Mouse (Mus musculus) layer of hippocampus, adult 8-10 months (tissue): ENCODE measurements around the gene Palm2. TPM values are rescaled to one million over a fixed set of nuclear protein-coding genes. Genes with fewer than 3 reads are reported as not detected.

Experiments
- DNase-seq, 2 experiments: peaks; one replicate each; pipeline ENCODE4 v3.0.0; 2022; ENCODE audit warnings: low spot score in 2 of 2
- total RNA-seq, 4 experiments: library from RNA; stranded (reverse); gene quantifications; 2 replicates each; pipeline ENCODE4 v1.2.4; 2022

Gene Palm2
- total RNA-seq, 4 experiments from 2014 or later: 34.5 to 52.4 (median 45.2) TPM

DNA sequence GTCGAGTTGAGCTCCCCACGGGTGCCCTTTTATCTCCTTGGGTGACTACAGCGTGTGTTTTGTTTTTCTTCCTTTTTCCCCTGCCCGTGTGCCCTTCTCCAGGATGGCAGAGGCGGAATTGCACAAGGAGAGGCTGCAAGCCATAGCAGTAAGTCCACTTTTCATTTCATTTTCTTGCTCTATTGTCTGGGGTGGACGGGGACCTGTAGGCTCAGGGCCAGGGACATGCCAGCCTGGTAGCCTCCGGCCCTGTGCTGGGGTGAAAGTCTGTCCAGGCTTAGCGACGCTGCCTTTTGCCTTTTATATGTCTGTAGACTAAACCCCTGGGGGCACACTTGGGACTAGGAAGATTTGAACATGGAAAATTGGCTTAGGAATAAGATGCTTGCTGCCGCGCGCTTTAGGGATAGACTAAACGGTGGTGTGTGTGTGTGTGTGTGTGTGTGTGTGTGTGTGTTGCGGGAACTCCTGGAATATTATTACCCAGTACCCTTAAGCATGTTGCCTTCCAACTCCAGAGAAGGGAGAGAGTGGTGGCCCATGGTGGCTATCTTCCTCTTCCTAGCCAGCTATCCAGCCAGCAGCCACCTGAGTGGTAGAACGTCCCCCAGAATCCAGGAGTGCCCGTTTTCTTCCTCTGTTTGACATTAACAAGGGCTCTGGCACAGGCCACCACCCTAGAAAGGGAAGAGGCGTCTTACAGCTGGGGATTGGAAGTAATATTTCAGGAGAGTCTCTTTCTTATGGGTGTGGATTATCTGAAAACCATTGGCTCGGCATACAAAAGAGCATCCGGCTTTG is 134.4 kb downstream of the Palm2 start:
- DNase-seq: no peak

DNA sequence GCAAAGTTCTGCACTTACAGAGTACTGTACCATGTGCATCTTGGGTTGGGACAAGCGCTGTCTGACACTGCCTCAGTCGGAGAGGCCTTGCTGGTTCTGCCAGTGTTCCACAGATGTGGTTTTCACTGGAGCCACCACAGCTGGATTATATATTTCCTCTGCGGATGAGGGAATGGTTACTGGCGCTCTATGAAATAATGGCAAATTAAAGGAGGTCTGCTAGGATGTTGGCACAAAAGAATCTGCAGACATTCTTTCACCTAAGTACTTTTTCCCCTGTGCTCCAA is 135.0 kb downstream of the Palm2 start:
- DNase-seq: no peak

DNA sequence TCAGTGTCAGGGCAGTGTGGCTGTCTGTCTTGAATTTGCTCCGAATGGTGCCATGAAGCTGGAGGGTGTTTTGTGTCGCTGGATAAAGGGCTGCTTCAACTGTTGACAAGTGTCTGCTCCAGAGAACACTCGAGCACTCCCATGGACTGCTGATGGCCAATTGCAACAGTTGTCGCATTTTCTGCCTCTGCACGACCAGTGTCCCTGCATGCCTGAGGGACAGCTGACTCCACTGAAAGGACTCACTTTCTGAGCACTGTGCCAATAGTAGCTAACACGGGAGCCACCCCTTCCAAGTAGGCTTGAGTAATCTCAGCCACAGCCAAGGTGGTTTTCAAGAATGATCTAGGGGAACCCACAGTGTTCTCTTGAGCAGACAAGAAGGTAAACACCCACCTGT is 135.7 kb downstream of the Palm2 start:
- no peak for DNase-seq

DNA sequence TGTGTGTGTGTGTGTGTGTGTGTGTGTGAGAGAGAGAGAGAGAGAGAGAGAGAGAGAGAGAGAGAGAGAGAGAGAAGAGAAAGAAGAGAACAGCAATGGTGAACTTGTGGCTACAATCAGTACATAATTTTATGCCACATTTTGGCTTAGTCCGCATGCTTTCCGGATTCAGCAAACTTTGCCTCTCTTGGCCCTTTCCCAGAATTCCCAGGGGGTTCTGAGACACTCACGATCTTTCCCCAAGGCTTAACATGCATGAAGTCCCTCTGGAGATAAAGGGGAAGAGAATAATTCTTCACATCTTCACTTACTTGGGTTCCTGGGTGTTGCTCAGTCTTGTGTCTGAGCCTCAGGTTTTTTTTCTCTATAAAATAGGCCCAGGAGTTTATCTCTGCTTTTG is 136.2 kb downstream of the Palm2 start:
- no peak for DNase-seq

DNA sequence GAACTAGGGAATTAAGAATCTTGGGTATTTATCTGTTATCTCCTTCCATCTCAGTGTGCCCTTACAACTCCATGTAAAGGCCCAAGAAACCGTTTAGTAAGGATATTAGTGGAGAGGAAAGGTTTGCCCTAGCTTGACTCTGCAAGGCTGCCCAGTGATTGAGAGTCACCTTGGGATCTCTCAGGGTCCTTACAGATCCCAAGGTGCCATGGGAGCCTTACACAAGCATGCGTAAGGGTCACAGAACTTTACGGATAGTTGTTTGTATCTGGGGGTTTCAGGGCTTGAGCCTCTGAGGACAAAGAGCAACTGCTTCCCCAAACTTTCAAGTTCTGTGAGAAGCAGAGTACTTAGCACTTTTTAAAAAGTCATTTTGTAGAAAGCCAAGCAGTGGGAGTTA is 140.1 kb downstream of the Palm2 start:
- DNase-seq: no peak

DNA sequence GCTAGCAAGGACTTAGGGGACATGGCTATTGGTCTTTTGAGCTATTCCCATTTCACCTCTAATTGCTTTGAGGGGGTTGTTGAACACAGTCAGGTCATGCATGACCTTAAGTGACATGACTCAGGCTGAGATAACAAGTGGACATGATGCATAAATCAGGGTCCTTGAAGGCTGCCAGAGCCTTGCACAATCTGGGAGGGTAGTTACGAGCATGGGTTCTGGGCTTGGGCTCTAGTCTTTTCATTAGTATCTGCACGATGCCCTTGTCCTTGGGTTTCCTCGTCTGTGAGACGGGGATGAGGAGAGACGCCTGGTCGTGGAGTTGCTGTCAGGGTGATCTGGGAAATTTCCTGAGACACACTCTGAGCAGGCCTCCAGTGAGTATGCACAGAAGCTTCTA is 140.6 kb downstream of the Palm2 start:
- DNase-seq: no peak

DNA sequence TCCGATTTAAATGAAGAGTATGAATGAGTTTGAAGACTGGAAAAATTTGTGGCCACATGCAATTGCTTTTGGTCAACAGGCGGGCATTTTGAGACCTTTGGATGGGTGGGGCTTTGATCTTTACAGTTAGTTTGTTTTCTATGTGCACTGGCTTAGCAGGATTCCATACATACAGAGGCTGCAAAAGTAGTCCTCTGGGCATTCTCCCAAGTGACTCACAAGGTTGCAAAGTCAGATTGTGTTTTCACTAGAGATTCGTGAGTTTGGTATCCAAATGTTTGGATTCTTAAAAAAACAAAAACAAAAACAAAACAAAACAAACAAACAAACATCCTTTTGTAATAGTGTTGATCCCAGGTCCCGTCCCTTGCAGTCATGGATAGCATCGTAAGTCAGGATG is 141.6 kb downstream of the Palm2 start:
- no peak for DNase-seq

DNA sequence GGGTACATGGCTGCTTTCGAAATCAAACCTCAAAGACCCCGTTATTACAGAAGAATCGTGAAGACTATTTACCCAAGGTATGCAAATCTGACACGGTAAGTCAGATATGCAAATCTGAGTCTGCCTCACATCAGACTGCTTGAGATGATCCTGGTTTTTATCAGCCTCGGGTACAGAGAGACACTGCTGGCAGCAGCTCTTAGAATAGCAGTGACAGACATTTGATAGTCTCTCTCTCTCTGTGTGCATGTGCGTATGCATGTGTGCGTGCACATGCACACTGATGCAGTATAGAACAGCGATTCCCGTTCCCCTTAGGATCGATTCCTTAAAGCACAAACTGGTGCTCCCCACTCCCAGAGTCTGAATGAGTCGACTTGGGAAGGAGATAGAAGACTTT is 142.0 kb downstream of the Palm2 start:
- DNase-seq: no peak

DNA sequence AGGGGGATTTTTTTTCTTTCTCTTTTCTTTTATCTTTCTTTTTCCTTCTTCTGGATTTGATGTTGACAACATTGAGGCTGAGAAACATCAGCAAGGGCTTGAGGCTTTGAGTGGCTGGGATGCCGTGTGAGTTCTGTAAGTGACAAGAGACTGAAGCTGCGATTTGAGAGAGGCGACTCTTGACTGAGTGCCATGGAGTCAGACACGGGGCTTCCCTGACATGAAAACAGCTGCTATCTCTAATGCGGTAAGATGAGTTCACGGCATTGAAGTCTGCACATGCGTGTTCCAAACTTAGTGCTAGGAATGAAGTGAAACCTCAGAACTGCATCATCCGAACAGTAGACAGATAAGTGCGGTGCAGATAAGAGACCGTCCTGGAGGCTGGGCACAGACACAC is 145.6 kb downstream of the Palm2 start:
- DNase-seq: no peak

DNA sequence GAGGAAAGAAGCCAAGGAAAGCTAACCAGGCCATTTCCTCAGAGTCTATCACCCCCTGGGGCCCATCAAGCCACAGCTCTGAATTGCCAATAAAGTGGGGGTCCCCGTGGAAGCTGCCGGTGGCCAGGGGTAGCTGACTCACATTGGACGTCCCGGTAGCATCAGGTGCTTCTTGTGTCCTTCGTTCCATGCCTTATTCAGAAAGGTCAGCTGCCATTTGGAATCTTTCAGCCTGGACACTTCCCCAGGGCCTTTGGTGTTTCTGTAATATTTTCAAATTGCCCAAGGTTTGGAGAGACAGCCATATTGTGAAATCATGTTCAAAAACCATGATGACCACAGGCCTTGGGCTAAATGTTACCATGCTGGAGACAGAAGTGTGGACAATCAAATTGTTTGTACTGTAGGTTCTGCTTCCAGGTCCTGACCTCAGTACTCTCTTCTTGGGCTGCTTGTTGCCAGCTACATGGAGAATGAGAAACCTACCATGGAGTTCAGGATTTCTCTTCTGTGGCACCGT is 151.3 kb downstream of the Palm2 start:
- DNase-seq: no peak

DNA sequence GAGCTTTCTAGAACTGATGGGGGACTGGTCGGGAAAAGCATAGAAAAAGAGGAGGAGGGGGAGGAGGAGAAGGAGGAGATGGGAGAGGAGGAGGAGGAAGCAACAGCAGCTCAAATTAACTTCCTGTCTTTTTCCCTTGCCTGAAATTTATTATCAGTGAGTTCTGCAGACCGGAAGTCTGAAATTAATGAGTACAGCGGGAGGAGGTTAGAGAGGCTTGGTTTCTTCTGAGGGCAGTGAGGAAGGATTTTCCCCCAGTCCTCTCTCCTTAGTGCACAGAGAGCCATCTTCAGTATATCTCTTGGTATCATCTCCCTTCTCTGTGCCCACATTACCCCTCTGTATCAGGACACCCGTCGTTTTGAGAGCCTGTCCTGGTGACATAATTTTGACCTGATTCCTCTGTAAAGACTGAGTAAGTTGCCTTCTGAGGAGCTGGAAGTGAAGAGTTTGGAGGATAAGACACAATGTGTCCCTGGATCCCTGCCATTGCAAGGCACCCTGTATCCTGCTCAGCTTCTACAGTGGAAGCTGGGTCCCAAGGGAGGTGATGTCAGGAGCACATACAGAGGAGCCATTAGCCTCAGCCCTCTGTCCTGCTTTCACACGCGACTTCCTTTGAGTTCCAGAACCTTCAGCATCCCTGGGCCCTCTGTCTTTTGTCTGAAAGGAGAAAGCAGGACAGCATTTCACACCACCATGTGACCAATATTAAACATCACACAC is 153.0 kb downstream of the Palm2 start:
- DNase-seq: no peak

DNA sequence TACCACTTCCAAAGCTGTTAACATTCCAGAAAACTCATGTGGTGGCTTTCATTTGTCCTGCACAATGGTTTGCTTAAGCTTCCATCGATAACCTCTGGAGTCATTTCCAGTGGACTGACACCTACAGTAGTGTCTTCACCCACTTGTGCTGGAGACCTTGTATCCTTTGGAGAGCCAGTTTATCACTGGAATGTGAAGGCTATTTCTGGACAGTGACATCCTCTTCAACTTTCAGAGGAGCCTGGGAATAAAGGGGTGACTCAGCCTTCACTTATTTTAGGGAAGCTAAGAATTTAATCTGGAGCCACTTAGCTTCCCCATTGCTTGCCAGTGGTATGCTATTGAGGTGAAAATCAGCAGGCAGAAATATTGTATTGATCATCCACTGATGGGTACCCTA is 154.3 kb downstream of the Palm2 start:
- DNase-seq: no peak

DNA sequence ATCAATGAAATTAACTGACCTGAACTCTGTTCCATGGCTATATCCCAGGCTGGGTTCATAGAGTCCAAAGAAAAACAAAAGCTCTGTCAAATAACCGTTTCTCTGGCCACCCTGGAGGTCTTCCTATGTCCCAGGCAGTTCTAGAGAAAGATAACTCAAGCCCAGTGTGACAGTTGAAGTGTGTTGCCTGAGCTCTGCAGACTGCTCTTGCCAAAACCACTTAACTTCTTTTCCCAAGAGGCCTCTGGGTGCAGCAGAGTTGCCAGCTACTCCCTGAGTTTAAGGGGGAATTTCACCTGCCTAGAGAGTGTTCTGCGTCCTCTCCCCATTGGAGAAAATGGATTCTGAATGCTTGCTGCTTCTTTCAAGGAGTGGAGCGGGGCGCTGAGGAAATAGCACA is 158.7 kb downstream of the Palm2 start:
- no peak for DNase-seq

DNA sequence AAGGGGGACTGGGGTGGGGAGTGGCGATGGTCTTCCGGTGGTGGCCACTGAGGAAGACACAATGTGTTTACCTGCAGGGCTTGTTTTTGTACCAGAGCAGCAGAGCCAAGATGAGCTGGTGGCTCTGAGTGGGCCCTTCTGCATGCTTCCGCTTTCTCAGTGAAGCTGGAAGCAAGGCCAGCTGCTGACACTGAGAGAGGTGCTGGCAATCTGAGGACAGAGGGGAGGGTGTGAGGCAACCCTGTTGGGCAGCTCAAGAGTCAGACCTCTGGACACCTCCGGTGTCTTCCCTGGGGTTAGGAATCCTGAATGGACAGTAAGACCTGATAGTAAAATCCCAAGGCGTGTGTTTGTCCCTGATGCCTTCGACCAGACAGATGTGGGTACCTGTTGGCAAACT is 165.9 kb downstream of the Palm2 start:
- DNase-seq: no peak

DNA sequence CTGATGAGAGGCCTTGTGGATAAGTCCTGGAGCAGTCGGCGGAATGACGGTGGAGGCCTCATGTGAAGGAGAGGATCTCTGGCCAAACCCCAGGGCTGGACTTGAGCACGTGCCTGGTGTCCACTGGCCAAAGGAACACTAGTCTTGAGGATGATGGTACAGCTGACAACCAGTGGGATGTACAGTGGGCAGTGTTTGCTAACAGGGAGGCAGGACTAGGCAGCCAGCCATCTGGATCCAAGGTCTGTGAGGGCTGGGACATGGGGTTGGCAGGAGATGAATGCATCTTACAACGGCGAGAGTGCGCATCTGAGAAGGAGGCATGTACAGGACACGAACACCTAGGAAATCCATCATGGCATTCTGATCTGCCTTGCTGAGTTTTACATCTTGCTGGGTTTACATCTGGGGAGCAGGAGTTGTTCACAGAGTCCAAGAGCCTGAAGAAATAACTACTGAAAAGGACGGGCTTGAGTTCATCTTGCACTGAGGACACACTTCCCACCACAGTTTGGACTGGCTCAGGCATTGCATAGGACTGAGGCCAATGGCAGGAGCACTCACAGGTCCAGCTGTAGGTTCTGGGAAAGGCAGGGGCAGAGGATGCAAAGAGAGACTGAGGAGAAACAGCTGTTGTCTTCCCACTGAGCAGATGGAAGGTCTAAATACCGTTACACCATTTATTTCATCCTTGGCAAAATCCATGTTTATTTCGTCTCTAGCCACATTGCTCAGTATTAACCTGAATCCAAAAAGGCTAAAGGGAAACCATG is 166.8 kb downstream of the Palm2 start:
- DNase-seq: no peak

DNA sequence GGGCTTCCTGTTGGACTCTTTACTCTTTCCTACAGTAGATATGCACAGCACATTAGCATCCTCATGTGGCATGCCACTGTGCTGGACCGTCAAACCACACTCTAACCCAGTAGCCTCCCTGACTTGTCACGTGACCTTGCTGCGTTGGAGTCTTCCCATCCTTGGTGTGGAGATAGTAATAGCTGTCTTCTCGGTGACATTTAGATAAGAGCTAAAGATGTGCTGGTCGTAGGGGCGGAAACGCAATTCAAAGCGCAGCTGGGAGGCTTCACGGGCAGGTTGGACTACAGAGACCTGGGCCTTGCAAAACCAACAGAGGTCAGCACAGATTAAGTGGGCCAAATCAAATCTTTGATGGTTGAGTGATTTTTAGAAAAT is 167.4 kb downstream of the Palm2 start:
- no peak for DNase-seq

DNA sequence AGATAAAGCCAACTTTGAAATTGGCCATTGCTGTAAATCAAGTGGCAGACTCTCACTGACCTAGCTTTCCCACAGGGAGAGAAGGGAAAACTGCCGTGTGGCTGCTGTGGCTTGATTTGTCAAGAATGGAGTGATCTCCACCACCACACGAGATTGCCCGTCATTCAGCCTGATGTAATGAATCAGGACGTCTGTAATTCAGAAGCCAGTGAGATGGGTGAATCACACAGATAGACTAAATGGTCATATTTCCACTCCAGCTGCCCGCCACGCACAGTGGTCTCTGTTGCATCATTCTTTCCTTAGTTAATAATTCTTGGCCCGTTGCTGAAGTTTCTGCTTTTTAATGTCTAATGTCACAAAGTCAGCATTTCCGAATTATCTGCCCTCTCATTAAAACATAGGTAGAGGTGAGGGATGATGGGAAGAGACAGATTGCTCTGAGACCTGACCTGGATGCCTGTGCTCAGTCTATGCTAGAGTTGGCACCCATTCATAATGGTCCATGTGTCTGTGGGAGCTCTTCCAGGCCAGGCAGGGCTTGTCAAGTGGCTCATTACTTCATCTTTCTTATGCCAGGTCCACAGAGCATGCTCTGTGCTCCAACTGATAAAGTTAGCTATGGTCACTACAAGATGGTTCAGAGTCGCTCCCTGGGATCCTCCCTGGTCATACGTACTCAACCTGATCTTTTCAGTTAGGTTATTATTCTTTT is 168.0 kb downstream of the Palm2 start:
- DNase-seq: no peak

DNA sequence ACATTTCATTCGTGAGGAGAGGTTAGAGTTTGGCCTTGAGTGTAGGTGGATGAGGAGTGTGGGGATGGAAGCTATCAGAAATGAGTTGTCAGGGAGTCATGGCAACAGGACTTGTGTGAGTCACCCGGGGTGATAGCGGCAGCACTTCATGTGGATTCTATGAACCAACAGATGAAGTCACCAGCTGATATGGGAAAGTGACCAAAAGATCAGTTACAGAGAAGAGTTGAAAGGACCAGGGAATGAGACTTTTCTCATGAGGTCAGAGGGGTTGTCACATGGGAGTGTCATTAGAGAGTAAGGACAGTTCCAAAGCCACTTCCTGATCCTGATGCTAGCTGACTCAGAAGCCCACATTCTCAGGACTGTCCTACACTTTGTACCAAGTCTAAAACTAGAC is 172.2 kb downstream of the Palm2 start:
- DNase-seq: peak in 1 of 2 experiments; percentile 32

DNA sequence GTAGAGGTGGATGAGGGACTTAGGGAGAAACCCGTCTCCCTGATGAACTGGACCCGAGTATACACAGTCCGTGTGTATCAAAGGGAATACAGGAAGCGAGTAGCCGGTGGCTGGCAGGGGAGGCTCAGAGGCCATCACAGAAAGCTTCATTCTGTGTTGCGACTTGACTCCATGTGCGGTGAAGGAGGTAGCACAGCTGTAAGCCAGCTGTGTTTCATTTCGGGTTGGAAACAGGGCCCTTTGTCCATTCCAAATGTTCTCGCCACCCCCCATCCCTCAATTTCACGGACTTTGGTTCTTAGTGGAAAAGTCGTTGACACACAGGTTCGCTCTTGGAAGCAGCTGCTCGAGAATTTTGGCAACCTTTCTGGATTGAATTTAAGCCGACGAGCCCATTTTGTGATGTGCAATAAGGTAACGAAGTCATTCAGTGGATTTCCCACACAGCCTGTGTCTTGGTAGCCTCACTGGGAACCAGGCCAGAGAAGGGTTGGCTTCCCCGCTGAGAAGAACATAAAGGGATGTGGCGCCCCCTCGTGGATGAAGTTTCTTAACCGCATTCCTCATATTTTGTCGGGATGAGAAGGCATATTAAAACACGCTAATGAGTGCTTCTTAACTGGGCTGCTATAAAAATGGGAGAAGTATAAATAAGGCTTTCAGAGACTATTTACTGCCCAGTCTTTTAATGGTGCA is 173.3 kb downstream of the Palm2 start:
- DNase-seq: peak; percentile 77 to 93

DNA sequence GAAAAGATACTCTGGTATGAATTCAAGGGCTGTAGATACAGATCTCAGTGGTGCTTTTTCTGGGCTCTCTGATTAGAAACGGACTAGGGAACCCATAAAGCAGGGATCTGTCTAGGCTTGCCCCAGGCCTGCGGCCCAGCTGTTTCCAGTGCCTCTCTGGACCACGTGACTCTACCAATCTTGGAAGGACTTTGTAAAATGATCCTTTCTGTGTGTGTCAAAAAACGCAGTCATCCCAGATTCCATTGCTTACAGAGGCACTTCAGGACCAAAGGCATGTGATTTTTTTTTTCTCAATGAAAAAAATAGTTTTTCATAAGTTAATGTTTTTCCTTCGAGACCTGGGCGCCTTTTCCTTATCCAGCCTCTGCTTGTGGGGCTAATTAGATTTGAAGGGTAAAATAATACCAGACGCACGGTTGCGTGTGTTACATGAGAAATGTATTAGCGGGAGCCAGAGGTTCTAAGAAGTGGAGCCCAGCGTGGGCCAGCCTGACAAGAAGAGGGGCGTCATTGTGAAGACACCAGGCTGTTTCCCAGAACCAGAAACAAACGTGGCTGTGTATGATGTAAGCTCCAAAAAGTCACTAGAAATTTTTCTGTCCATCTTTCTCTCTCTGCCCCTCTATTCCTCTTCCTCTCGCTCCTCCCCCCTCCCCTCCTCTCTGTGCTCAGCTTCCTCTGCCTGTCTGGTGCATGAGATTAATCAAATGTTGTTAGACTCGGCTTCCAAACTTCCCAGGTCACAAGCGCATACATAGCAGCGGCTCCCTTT is 177.4 kb downstream of the Palm2 start:
- no peak for DNase-seq
